Mouse (Mus musculus) frontal cortex, postnatal 36 days (tissue): ENCODE results near the gene Rtp1.

Experiments
- DNase-seq, 2 experiments: peaks; one replicate each; pipeline ENCODE4 v3.0.0; 2022; ENCODE audit warnings: low spot score in 2 of 2

Gene Rtp1

GRCm38 (mm10) chr16:23456534-23456933 is 27.6 kb downstream of the Rtp1 start:
- no peak for DNase-seq

- no peak for DNase-seq
These were observed 28.4 kb downstream of the Rtp1 start for GRCm38 (mm10) chr16:23457338-23457737.

GRCm38 (mm10) chr16:23458906-23459588 is 30.1 kb downstream of the Rtp1 start:
- DNase-seq = no peak

- DNase-seq = no peak
These were observed 34.9 kb downstream of the Rtp1 start for GRCm38 (mm10) chr16:23463671-23464347.

GRCm38 (mm10) chr16:23471551-23471950 is 42.6 kb downstream of the Rtp1 start:
- no peak for DNase-seq

GRCm38 (mm10) chr16:23472046-23472445 is 43.1 kb downstream of the Rtp1 start:
- DNase-seq = no peak

- DNase-seq = no peak
These were observed 46.7 kb downstream of the Rtp1 start for GRCm38 (mm10) chr16:23475651-23476050.

- DNase-seq = no peak
These were observed 47.7 kb downstream of the Rtp1 start for GRCm38 (mm10) chr16:23476598-23476997.

GRCm38 (mm10) chr16:23479872-23480603 is 51.1 kb downstream of the Rtp1 start:
- no peak for DNase-seq

GRCm38 (mm10) chr16:23482218-23482617 is 53.3 kb downstream of the Rtp1 start:
- DNase-seq = no peak

- no peak for DNase-seq
These were observed 53.9 kb downstream of the Rtp1 start for GRCm38 (mm10) chr16:23482846-23483245.

GRCm38 (mm10) chr16:23483292-23483691 is 54.4 kb downstream of the Rtp1 start:
- no peak for DNase-seq
